Mouse (Mus musculus): ENCODE data around the gene Ovol2. TPM values are rescaled to one million over a fixed set of nuclear protein-coding genes. Genes with fewer than 3 reads are reported as not detected.

Gene Ovol2
- total RNA-seq, 1 experiment from 2014 or later = not detected

DNA sequence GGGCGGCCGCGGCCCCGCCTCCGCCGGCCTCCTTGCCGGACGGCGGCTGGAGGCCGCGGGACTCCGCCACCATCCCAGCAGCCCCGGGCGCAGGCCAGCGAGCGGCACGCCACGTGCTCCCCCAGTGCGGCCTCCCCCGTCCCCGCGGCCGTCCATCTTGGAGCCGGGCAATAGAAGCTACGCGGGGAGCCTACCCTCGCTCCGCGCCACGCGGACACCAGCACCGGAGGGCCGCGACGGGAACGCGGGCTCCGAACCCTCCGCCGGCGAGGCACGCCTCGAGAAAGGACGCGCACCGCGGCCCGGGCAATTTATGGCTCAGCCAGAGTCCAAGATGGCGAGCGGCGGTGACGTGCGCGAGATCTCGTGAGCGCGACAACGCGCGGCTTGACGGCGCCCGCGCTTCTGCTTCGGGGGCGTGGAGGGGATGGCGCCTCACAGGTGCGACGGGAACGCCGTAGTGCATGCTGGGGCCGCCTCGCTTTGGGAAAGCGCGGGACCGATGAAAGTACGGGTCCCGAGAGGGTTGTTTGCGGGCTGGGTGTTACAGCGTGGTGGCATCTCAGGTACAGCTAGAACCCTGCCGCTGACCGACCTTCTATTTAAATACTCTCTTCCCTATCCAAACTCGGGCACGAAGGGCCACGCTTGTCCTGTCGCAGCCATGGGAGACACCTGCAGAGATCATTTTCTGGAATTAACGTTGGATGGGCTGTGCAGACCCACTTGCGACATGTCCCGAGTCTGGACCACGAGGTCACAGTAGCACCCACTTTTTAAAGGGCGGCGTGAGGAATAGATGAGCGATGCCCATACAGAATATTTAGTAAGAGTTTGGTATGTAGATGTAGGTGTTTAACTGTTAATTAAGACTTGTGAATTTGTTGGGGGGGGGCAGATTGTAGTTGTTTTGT is 61.2 kb downstream of the Ovol2 start, which contains the start of the genes Mgme1 and Snx5:
Gene Mgme1, plus strand, starts transcription at position 157 of the 914 bp plus-strand sequence.
Gene Snx5, minus strand, starts transcription at position 400 of the 914 bp plus-strand sequence.
- peak; percentile 79 for ATAC-seq (ENCODE audit: extremely low read depth, insufficient number of reproducible peaks, low FRiP score, poor library complexity, severe bottlenecking)

DNA sequence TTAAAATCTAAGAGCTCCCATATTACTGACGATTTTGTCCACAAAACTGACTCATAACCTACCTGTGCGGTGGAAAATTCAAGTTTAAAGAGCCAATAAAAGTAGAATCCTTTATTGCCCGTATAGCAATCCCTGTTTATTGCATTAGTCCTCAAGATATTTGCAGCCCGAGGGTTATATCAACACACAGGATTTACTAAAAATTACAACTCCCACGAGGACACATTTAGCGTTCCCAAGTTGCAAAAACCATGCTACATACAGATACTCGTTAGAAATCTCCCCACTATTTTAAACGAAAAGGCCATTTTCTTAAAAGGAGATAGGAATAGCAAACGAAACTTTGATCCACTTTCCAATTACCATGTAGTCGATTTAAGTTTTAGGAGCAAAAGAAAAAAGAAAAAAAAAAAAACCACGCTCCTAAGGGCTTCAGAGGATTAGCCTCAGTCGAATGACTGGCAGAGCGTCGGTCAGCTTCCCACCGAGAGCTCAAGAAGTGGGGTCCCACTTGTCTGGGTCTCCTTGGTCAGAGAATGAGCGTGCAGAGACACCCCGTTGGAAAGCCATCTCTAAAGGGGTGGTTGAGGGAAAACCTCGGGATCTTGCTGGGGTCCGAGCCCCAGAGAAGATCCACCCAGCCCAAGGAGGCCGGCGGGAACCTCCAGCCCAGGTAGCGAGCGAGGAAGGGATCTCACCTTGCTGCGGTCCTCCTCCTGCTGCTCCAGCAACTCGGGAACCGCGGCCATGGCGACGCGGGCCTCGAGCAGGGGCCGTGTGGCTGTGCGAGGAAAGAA is 62.1 kb downstream of the Ovol2 start:
- ATAC-seq (ENCODE audit: extremely low read depth, insufficient number of reproducible peaks, low FRiP score, poor library complexity, severe bottlenecking) = no peak

DNA sequence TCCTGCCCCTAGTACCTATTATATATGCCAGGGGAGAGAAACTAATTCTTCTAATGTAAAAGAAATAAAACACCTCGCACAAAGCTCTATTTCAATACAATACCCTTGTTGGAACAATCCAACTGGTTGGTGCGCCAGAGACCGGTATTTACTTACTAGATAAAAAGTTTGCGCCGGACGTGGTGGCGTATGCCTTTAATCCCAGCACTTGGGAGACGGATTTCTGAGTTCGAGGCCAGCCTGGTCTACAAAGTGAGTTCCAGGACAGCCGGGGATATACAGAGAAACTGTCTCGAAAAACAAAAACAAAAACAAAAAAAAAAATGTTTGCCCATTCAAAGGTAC is 62.7 kb downstream of the Ovol2 start:
- ATAC-seq (ENCODE audit: extremely low read depth, insufficient number of reproducible peaks, low FRiP score, poor library complexity, severe bottlenecking) = no peak

DNA sequence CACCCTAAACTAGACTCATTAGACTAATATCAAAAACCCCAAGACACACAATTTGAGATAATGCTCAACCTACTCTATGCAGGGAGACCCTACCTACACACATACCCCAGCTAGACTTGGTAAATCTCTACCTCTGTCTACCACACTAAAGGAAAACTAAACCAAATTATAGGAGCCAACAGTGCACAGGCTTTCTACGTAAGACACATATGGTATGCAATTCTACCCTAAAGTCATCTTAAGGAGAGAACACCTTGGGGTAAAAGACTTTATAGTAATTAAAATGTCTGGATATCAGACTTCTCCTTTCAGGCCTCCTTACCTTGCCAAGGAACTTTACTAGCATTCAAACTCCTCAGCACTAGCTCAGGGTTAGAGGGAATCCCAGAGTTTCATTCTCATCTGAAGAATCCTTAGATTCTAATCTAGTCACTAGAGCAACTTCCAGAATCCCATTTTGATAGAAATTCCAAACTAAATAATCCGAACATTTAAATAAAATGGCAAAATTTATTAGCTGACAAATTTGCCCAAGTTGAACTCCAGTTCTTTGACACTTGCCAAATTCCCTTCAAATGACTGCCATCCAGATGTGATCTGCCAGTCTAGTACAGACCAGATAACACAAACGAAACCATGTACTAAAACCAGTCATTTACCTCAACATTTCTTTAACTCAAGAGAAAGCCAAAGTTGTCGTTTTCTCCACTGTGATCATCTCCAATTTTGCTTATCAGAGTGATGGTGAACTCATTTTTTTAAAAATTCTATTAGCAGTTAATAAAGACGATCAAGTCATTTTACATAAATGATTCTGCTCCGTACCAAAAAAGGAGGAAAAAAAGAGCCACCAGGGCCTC is 63.3 kb downstream of the Ovol2 start:
- ATAC-seq (ENCODE audit: extremely low read depth, insufficient number of reproducible peaks, low FRiP score, poor library complexity, severe bottlenecking) = no peak

DNA sequence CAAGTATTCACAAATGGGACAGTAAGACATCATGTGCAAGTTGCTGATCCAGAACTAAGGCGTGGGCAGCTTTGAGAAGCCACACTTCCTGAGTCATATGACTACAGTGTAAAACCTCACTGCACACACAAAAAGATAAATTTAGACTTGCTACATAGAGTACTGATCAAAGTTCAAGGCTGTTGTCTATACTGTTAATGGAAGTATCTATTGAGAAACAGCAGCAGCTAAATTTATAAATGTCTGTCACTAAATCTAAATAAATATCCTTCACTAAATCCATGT is 64.3 kb downstream of the Ovol2 start:
- ATAC-seq (ENCODE audit: extremely low read depth, insufficient number of reproducible peaks, low FRiP score, poor library complexity, severe bottlenecking) = peak; percentile 57; the same call in 1 of the 2 replicates

DNA sequence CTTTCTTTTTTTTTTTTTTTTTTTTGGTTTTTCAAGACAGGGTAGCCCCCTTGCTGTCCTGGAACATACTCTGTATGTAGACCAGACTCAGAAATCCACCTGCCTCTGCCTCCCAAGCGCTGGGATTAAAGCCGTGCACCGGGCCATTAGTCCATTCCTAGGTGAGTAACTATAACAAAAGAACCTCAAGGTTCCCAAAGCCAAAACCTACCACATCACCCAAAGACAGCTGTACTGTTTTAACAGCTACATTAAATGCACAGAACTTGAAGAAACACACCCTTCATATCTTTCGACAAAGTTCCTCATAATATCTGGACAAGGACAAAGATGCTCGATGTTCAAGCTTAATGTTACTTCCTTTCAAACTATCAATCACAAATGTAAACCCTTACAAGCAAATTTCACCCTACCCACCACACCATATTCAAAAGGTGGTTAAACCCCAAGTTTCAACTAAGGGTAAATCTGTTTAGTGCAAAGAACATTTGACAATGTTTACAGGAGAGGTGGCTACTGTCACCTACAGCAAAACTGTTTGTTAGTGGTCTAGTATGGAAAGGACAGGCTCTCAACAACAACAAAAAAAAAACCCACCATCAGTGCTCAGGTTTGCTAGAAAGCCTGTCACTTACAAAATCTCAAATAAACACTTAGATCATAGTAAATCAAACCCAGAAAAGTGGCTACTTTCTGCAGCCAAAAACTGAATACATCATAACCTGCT is 64.8 kb downstream of the Ovol2 start:
- no peak for ATAC-seq (ENCODE audit: extremely low read depth, insufficient number of reproducible peaks, low FRiP score, poor library complexity, severe bottlenecking)

DNA sequence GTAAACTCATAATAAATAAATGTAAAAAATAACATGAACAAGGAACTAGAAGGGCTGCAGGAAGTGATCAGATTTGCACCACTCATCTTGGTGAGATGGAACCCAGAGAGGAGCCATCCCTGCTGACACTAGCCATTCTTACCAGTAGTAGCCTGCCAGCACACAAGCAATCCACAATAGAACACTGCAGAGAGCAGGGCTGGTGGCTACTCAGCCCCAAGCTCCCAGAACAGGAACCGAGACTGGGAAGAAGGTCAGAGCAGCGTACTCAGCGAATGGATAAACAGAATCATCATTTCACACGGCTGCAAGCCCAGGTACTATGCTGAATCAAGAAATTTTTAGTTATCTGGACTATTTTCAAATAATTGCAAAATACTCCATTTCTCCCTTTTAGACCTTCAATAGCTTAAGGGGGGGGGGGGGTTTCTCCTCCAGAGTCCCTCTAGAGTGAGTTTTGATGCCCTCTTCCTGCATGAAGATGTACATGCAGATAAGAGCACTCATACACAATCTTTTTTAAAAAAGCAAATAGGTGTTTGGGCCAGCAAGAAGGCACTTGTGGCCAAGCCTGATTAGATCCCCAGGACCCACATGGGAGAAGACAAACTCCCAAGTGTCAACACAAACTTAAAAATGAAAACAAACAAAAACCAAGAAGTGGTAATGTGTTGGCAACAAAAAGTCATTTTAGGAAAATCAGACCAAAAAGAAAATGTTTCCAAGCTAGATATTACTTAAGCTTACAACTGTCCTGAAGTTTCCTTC is 65.8 kb downstream of the Ovol2 start:
- peak; percentile 8; the same call in 1 of the 2 replicates for ATAC-seq (ENCODE audit: extremely low read depth, insufficient number of reproducible peaks, low FRiP score, poor library complexity, severe bottlenecking)

DNA sequence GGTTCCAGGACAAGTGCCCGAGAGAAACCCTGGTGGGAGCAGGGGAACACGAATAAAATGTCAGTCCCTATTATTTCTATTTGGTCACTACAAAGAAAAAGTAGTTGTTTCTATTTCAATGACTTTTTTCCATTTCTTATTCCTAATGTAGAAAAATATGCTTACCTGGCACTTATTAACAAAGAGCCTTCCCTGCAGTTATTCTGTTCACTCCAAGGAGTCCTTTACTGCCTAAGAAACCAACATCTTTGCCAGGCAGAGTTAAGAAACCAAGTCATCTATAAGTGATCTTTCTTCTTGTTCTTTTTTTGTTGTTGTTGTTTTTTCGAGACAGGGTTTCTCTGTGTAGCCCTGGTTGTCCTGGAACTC is 66.8 kb downstream of the Ovol2 start:
- ATAC-seq (ENCODE audit: extremely low read depth, insufficient number of reproducible peaks, low FRiP score, poor library complexity, severe bottlenecking) = no peak

DNA sequence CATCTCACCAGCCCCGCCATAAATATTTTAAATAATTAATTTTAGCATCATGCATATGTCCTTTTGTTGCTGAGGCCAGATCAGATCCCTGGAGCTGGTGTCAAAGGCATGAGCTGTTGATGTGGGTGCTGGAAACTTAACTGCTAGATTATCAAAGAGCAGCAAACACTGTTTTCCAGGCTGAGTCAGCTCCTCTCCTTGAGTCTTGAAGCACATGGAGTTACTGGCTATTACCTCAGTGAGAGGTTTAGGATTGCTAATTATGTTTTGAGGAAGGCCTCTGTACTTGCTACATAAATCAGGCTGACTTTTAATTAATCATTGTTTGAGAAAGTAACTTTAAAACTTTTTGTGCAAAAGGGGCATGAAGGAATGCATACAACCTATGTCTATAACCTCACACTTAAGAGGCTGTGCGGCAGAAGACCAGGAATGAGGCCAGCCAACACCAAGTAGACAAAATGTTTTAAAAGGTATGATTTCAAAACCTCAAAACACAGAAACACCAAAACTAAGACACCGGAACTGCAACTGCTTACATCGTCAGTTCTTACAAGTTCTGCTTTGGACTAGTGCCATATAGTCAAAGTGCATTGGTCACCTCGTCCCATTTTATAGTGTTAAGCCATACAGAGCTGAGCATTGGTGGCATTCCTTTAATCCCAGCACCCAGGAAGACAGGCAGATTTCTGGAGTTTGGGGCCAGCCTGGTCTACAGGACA is 67.4 kb downstream of the Ovol2 start:
- no peak for ATAC-seq (ENCODE audit: extremely low read depth, insufficient number of reproducible peaks, low FRiP score, poor library complexity, severe bottlenecking)

DNA sequence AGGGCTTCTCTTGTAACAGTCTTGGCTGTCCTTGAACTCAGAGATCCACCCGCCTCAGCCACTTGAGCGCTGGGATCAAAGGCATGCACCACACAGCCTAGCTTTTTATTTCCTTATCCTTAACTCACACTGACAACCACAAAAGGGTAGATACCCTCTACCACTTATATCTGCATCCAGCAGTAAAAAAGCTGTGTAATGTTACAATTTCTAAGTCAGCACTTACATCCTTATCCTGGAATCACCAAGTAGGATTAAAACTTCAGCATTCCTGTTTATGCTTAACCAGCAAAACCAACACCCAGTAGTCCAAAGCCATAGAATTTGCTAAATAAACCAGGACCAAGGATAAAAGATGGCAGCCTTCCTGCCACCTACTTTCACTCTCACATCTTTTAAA is 69.1 kb downstream of the Ovol2 start:
- ATAC-seq (ENCODE audit: extremely low read depth, insufficient number of reproducible peaks, low FRiP score, poor library complexity, severe bottlenecking) = no peak

Other genes starting within 250 kb of the Ovol2 start
- gene Mgme1, start 61.5 kb downstream of the Ovol2 start, total RNA-seq (2017) = 6.8 and 7.6 TPM in 2 replicates
- gene Snx5, start 61.2 kb downstream of the Ovol2 start, total RNA-seq (2017) = 486 and 515 TPM in 2 replicates
- gene Kat14, start 36.8 kb upstream of the Ovol2 start, total RNA-seq (2017) = 22.2 and 26.9 TPM in 2 replicates
- gene Pet117, start 36.9 kb upstream of the Ovol2 start, total RNA-seq (2017) = not detected in 2 replicates
- gene Dzank1, start 195.3 kb upstream of the Ovol2 start, total RNA-seq (2017) = 0.25 and 0.35 TPM in 2 replicates
- 41.3 and 45.4 TPM in 2 replicates for gene Polr3f, start 195.6 kb upstream of the Ovol2 start, total RNA-seq (2017)
- 6.8 and 7.4 TPM in 2 replicates for gene Rbbp9, start 218.7 kb upstream of the Ovol2 start, total RNA-seq (2017)
- gene Sec23b, start 224.1 kb upstream of the Ovol2 start, total RNA-seq (2017) = 49.1 and 50.0 TPM in 2 replicates